ENCODE assay signal across 23 mouse cellular contexts in genomic region chr10:84638382-84638781, GRCm38 (mm10). TPM values are rescaled to one million over a fixed set of nuclear protein-coding genes. Genes with fewer than 3 reads are reported as not detected.
DNase-seq lines count a peak whose midpoint lies in the region; ATAC-seq and TF ChIP-seq lines count a peak whose summit lies in the region.
"Had no signal": no experiment of that assay in that cellular context is flagged by ENCODE, and none has a peak within 500 bp of the region (broad histone marks: within the 10 kb centered on the region; RNA-seq: fewer than 3 reads in every experiment).

No protein-coding gene starts in this region.

- peaks cover 9 to 13% of the 10 kb centered on the region in 2 experiments for H3K4me1 ChIP-seq in MEL (ENCODE audit: control insufficient read depth in 1 of 2, insufficient read depth in 2 of 2, low read length in 2 of 2)
- no peaks in the 10 kb centered on the region for H3K4me1 ChIP-seq in midbrain, postnatal 0 days (ENCODE audit: insufficient read depth, low read length)
- H3K4me1 ChIP-seq: embryonic facial prominence, embryonic 15.5 days; forebrain, embryonic 10.5 days; heart, embryonic 13.5 days; hindbrain, embryonic 13.5 days had no signal

- peak; percentile 93 for DNase-seq in heart, adult 11 months
- no peak for DNase-seq in heart, postnatal 25 days (ENCODE audit: low spot score)
- peak; percentile 19 to 43 for DNase-seq in heart, adult 9 months (ENCODE audit: low spot score in 2 of 2)
- DNase-seq in heart, postnatal 36 days = no peak
- DNase-seq in MEL (ENCODE audit: low read depth, low spot score) = no peak
- DNase-seq in heart, postnatal 10 days = peak; percentile 57 to 61
- no peak for DNase-seq in right cerebral cortex, postnatal 4 days
- DNase-seq in midbrain, postnatal 0 days (ENCODE audit: low spot score) = no peak
- DNase-seq: adrenal gland, adult 2 months; adrenal gland, postnatal 25 days; cerebellum, adult 2 months; cerebellum, postnatal 14 days; embryo, embryonic 11 days; gastrocnemius, postnatal 36 days; kidney, adult 11 months; kidney, adult 9 months had no signal

- no peaks in the 10 kb centered on the region for H3K79me2 ChIP-seq in MEL (ENCODE audit: control insufficient read depth, insufficient read depth, low read length, poor library complexity)

- H3K9ac ChIP-seq in MEL (ENCODE audit: control insufficient read depth, low read depth, low read length, poor library complexity, severe bottlenecking) = no peak overlapping the region
- H3K9ac ChIP-seq in midbrain, postnatal 0 days (replicated peaks; ENCODE audit: low read length, poor library complexity, severe bottlenecking) = no peak overlapping the region
- H3K9ac ChIP-seq: embryonic facial prominence, embryonic 15.5 days; heart, embryonic 13.5 days; hindbrain, embryonic 13.5 days had no signal

- no peak for TF ChIP-seq RAD21 in MEL (IDR thresholded peaks at IDR 0.05; ENCODE audit: low read depth, low read length)

- no peak for TF ChIP-seq CTCF in MEL (IDR thresholded peaks at IDR 0.05 in 2 of 3, conservative IDR thresholded peaks at IDR 0.05 in 1 of 3; ENCODE audit: control insufficient read depth in 1 of 3, insufficient read depth in 1 of 3, low read depth in 2 of 3, low read length in 3 of 3, poor library complexity in 1 of 3, severe bottlenecking in 1 of 3)
- no peak for TF ChIP-seq CTCF in midbrain, postnatal 0 days (IDR thresholded peaks at IDR 0.05)

- H3K27ac ChIP-seq in MEL (ENCODE audit: control insufficient read depth, low read depth, low read length) = peak overlapping the region; percentile 87; the same call in 1 of the 2 replicates
- no peak overlapping the region for H3K27ac ChIP-seq in midbrain, postnatal 0 days (ENCODE audit: low read depth, low read length)
- H3K27ac ChIP-seq: embryonic facial prominence, embryonic 15.5 days; forebrain, embryonic 10.5 days; heart, embryonic 13.5 days; hindbrain, embryonic 13.5 days; hindbrain, postnatal 0 days had no signal

- no peak for TF ChIP-seq POLR2A in MEL (IDR thresholded peaks at IDR 0.05; ENCODE audit: control insufficient read depth in 1 of 2, insufficient read depth in 1 of 2, low read depth in 1 of 2, low read length in 2 of 2, poor library complexity in 1 of 2)

- no peaks in the 10 kb centered on the region for H3K9me3 ChIP-seq in MEL (replicated peaks; ENCODE audit: insufficient read depth, low read length)
- no peaks in the 10 kb centered on the region for H3K9me3 ChIP-seq in midbrain, postnatal 0 days (ENCODE audit: low read length)
- H3K9me3 ChIP-seq: embryonic facial prominence, embryonic 15.5 days; forebrain, embryonic 10.5 days; heart, embryonic 13.5 days; hindbrain, embryonic 13.5 days had no signal

- intact Hi-C loops in heart, postnatal 25 days (cut with DNase I) = no loop called here
- intact Hi-C loops in heart, postnatal 36 days (cut with DNase I) = no loop called here
- intact Hi-C loops in heart, postnatal 10 days (cut with DNase I) = no loop called here

- no peak overlapping the region for H3K4me2 ChIP-seq in midbrain, postnatal 0 days (ENCODE audit: low read depth, low read length, poor library complexity, severe bottlenecking)
- H3K4me2 ChIP-seq: embryonic facial prominence, embryonic 15.5 days; heart, embryonic 13.5 days; hindbrain, embryonic 13.5 days had no signal

- no peak for ATAC-seq in midbrain, postnatal 0 days (ENCODE audit: low FRiP score)
- ATAC-seq: forebrain, embryonic 14.5 days; hindbrain, postnatal 0 days had no signal

- H3K36me3 ChIP-seq in MEL (ENCODE audit: control insufficient read depth in 1 of 2, insufficient read depth in 2 of 2, low read length in 2 of 2) = peaks cover 7 to 17% of the 10 kb centered on the region in 2 experiments
- peaks cover 27% of the 10 kb centered on the region for H3K36me3 ChIP-seq in midbrain, postnatal 0 days (ENCODE audit: insufficient read depth, low read length)

- WGBS in midbrain, postnatal 0 days = 92% methylated on average over 4 of the region's 4 CpGs

- H3K27me3 ChIP-seq in MEL (ENCODE audit: control insufficient read depth in 1 of 2, insufficient read depth in 2 of 2, low read length in 2 of 2) = no peaks in the 10 kb centered on the region
- no peaks in the 10 kb centered on the region for H3K27me3 ChIP-seq in midbrain, postnatal 0 days (ENCODE audit: insufficient read depth, low read length)
- H3K27me3 ChIP-seq: CH12.LX; embryonic facial prominence, embryonic 15.5 days; heart, embryonic 13.5 days; hindbrain, embryonic 13.5 days had no signal

- TF ChIP-seq EP300 in MEL (IDR thresholded peaks at IDR 0.05; ENCODE audit: low read depth in 1 of 2, low read length in 2 of 2) = no peak

- H3K4me3 ChIP-seq in MEL (ENCODE audit: control insufficient read depth in 1 of 2, insufficient read depth in 1 of 2, low read depth in 2 of 2, low read length in 2 of 2) = no peak overlapping the region
- no peak overlapping the region for H3K4me3 ChIP-seq in midbrain, postnatal 0 days (ENCODE audit: low read depth, low read length)
- H3K4me3 ChIP-seq: embryonic facial prominence, embryonic 15.5 days; forebrain, embryonic 10.5 days; heart, embryonic 13.5 days; hindbrain, embryonic 13.5 days had no signal

TF ChIP-seq in MEL, 35 proteins besides CTCF, POLR2A, EP300 and RAD21:
- TF ChIP-seq MYB (IDR thresholded peaks at IDR 0.05; ENCODE audit: low read depth, low read length) (no peak), TCF12 (IDR thresholded peaks at IDR 0.05; ENCODE audit: low read depth, low read length) (no peak), JUND (IDR thresholded peaks at IDR 0.05; ENCODE audit: low read depth, low read length) (no peak), SIN3A (IDR thresholded peaks at IDR 0.05; ENCODE audit: low read length) (no peak), CHD1 (IDR thresholded peaks at IDR 0.05; ENCODE audit: low read depth, low read length) (no peak), TAL1 (IDR thresholded peaks at IDR 0.05; ENCODE audit: low read length) (no peak), POLR2AphosphoS5 (IDR thresholded peaks at IDR 0.05; ENCODE audit: borderline replicate concordance, low read depth, low read length) (no peak), MXI1 (IDR thresholded peaks at IDR 0.05; ENCODE audit: low read depth, low read length) (no peak), NRF1 (IDR thresholded peaks at IDR 0.05; ENCODE audit: insufficient read depth, low read depth, low read length, poor library complexity, severe bottlenecking) (no peak)

RNA-seq across cellular contexts. Expression of gene Polr3b, which starts 16.3 kb away (rescaled TPM):
- total RNA-seq in heart, postnatal 25 days (2021) = 10 to 100 TPM; 11.7 to 12.7 TPM
- total RNA-seq in heart, postnatal 36 days (2021) = 10 to 100 TPM; 13.1 to 13.9 TPM
- total RNA-seq in MEL (2012; rRNA removed) = 19.8 and 20.6 TPM in 2 replicates
- 10 to 100 TPM in 1 of 2 experiments, not detected in 1; 24.2 TPM for polyA plus RNA-seq in MEL (2012; ENCODE audit: insufficient read depth in 1 of 2, insufficient read length in 2 of 2, low read depth in 1 of 2, low replicate concordance in 2 of 2, missing spikeins in 1 of 2)
- 10 to 100 TPM; 11.0 to 12.7 TPM for total RNA-seq in heart, postnatal 10 days (2021)
- 11.0 and 13.4 TPM in 2 replicates for total RNA-seq in midbrain, postnatal 0 days (2014; rRNA removed)
- 10.2 and 10.5 TPM in 2 replicates for polyA plus RNA-seq in midbrain, postnatal 0 days (2015; fragmentation: Nextera tagmentation; extraction: Ambion mirVana)

Comparison
In these comparisons a context has a peak if more than half of its experiments do, and no peak if none do; other contexts are left out.
1. DNase-seq: peak in heart, adult 11 months (single experiment), heart, adult 9 months (2 of 2) and heart, postnatal 10 days (2 of 2); none in heart, postnatal 25 days (single experiment), heart, postnatal 36 days (0 of 2), MEL (single experiment), right cerebral cortex, postnatal 4 days (single experiment) and midbrain, postnatal 0 days (single experiment).